Mouse (Mus musculus) ES-Bruce4 (cell line): ENCODE results near the gene Dner.

ENCODE experiments used
- CTCF ChIP-seq: IDR thresholded peaks from one replicate; pipeline ENCODE4 v1.8.1; 2011; ENCODE audit warnings: low read depth, low read length
- EP300 ChIP-seq: IDR thresholded peaks from 2 replicates; pipeline ENCODE4 v1.6.1; 2011; ENCODE audit warnings: low read depth, low read length; ENCODE audit not compliant: insufficient read depth
- POLR2A ChIP-seq: IDR thresholded peaks from one replicate; pipeline ENCODE4 v1.8.1; 2011; ENCODE audit warnings: low read length; ENCODE audit not compliant: insufficient read depth

- TF ChIP-seq CTCF (no peak), POLR2A (no peak), EP300 (no peak)
Observed at GRCm38 (mm10) chr1:84561841-84562240, 134.2 kb downstream of the Dner start.
